Mouse (Mus musculus) heart, postnatal 36 days (tissue): Measurements from ENCODE around the gene Pnp. TPM values are rescaled to one million over a fixed set of nuclear protein-coding genes. Genes with fewer than 3 reads are reported as not detected.
"Not testable (repeated sequence)": the region's sequence is repeated elsewhere in the genome, so short reads cannot be mapped to it uniquely, and the experiment has no call there.

Experiments used
- DNase-seq, 2 experiments: peaks; one replicate each; pipeline ENCODE4 v3.0.0; 2021 to 2022
- intact Hi-C: fragments of 180-260 bp; cut with DNase I; formaldehyde crosslinking; loops from one replicate; pipeline ENCODE4 v1.15.1; 2025
- total RNA-seq, 2 experiments: library from RNA; stranded (reverse); gene quantifications; 2 replicates each; pipeline ENCODE4 v1.2.3; 2021

Gene Pnp
- 10 to 100 TPM; 12.7 to 14.8 TPM for total RNA-seq

- peak; percentile 99 for DNase-seq
- intact Hi-C loops: loop anchor here (2.0 to 5.0 kb wide), 3 partner anchors 14 to 131 kb away; partner anchors contain the start of genes Gm49342 and Tep1
Measured at GRCm38 (mm10) chr14:50930754-50931492, at the start of gene Pnp, which contains the start of gene Pip4p1. Pnp (plus strand) TSS chr14:50931082. Pip4p1 (minus strand) TSS chr14:50930856.

GRCm38 (mm10) chr14:50891621-50892020 is 39.3 kb upstream of the Pnp start:
- intact Hi-C loops: no loop called here
- DNase-seq: no peak

- intact Hi-C loops: no loop called here
- no peak for DNase-seq
Measured at GRCm38 (mm10) chr14:50892091-50892490, 38.8 kb upstream of the Pnp start.

GRCm38 (mm10) chr14:50892541-50893459 is 38.1 kb upstream of the Pnp start:
- DNase-seq: peak; percentile 35 to 43
- intact Hi-C loops: no loop called here

- intact Hi-C loops: no loop called here
- DNase-seq: no peak
Measured at GRCm38 (mm10) chr14:50895407-50895806, 35.5 kb upstream of the Pnp start.

GRCm38 (mm10) chr14:50895985-50896746 is 34.7 kb upstream of the Pnp start:
- intact Hi-C loops: no loop called here
- DNase-seq: peak; percentile 66 to 82

- intact Hi-C loops: no loop called here
- DNase-seq: peak in 1 of 2 experiments; percentile 28
Measured at GRCm38 (mm10) chr14:50896747-50897373, 34.0 kb upstream of the Pnp start.

- peak; percentile 26 to 43 for DNase-seq
- intact Hi-C loops: no loop called here
Measured at GRCm38 (mm10) chr14:50897374-50897765, 33.5 kb upstream of the Pnp start, which contains the start of gene Klhl33. Klhl33 (minus strand) TSS chr14:50897507.

- DNase-seq, intact Hi-C loops: not testable (repeated sequence)
Measured at GRCm38 (mm10) chr14:50897992-50898391, 32.9 kb upstream of the Pnp start.

- DNase-seq: peak in 1 of 2 experiments; percentile 32
- intact Hi-C loops: no loop called here
Measured at GRCm38 (mm10) chr14:50903973-50904827, 26.7 kb upstream of the Pnp start.

- intact Hi-C loops: no loop called here
- DNase-seq: no peak
Measured at GRCm38 (mm10) chr14:50904828-50905129, 26.1 kb upstream of the Pnp start.

GRCm38 (mm10) chr14:50905327-50905726 is 25.6 kb upstream of the Pnp start:
- DNase-seq, intact Hi-C loops: not testable (repeated sequence)

GRCm38 (mm10) chr14:50908126-50908525 is 22.8 kb upstream of the Pnp start:
- intact Hi-C loops: no loop called here
- no peak for DNase-seq

- DNase-seq: no peak
- intact Hi-C loops: no loop called here
Measured at GRCm38 (mm10) chr14:50911356-50911755, 19.5 kb upstream of the Pnp start.

GRCm38 (mm10) chr14:50923437-50923836 is 7.4 kb upstream of the Pnp start:
- intact Hi-C loops, DNase-seq: not testable (repeated sequence)

- intact Hi-C loops: loop anchor here (5.0 kb wide), 1 partner anchor 117 kb away; the partner anchor contains the start of genes Ccnb1ip1 and Parp2
Measured at GRCm38 (mm10) chr14:50924281-50925064, 6.4 kb upstream of the Pnp start, which contains the start of the genes Osgep and Apex1. Osgep (minus strand) TSS chr14:50924893. Apex1 (plus strand) TSS chr14:50924968.

GRCm38 (mm10) chr14:50925111-50925920 is 5.6 kb upstream of the Pnp start:
- DNase-seq: peak in 1 of 2 experiments; percentile 8
- intact Hi-C loops: loop anchor here (5.0 kb wide), 1 partner anchor 118 kb away; the partner anchor contains the start of genes Ccnb1ip1 and Parp2

More at GRCm38 (mm10) chr14:50924281-50925064, 6.4 kb upstream of the Pnp start, which contains the start of the genes Osgep and Apex1:
- DNase-seq: peak; percentile 93 to 96
